ENCODE assay signal across 10 mouse cellular contexts in the genomic region with DNA sequence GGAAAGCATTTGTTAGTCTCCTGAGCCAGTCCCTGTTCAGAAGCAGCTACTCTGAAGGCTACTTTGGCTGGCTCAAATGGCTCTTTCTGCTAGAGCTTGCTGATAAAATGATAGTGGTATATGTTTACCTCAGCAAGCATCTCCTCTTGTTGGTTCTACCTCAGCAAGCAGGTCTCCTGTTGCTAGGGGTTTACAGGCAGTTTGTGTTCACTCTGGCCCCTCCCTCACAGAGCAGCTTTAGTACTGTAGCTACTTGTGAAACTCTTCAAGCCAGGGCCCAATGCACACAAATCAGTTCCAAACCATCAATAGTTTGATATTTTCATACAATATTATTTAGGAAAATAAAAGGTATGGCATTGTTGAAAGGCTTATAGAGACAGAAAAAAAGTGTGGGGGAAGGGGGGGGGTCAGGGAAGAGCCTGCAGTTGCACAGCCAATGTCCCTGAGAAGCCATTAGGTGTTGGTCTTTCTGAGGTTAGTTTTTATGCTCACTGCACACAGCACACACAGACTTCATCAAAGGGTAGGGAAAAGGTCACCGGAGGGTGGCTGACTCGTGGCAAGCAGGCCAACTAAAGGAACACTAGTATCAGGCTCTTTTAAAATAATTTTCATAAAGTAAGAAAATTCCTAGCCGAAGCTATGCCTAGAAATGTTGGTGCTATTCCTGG.
DNase-seq lines count a peak whose midpoint lies in the region; ATAC-seq lines count a peak whose summit lies in the region.
"Had no signal": no experiment of that assay in that cellular context is flagged by ENCODE, and none has a peak within 500 bp of the region (broad histone marks: within the 10 kb centered on the region; RNA-seq: fewer than 3 reads in every experiment).

No protein-coding gene starts in this region.

- 81% methylated on average over 3 of the region's 3 CpGs for WGBS in heart, embryonic 11.5 days (ENCODE audit: insufficient replicate concordance)
- WGBS in midbrain, embryonic 13.5 days: 60% methylated on average over 3 of the region's 3 CpGs
- 61% methylated on average over 3 of the region's 3 CpGs for WGBS in midbrain, embryonic 15.5 days
- 42% methylated on average over 3 of the region's 3 CpGs for WGBS in kidney, embryonic 14.5 days

- H3K9ac ChIP-seq in heart, embryonic 11.5 days (ENCODE audit: low read depth, low read length): 0 out of 2 replicates have a peak overlapping the region, but pooled peaks have one; percentile 34
- no peak overlapping the region for H3K9ac ChIP-seq in midbrain, embryonic 13.5 days (replicated peaks)
- H3K9ac ChIP-seq in midbrain, embryonic 15.5 days: no peak overlapping the region
- no peak overlapping the region for H3K9ac ChIP-seq in kidney, embryonic 14.5 days (ENCODE audit: low read depth, low read length)
- H3K9ac ChIP-seq: lung, embryonic 15.5 days had no signal

- no peak for DNase-seq in heart, postnatal 36 days
- DNase-seq in Muller cell, postnatal 12 days (ENCODE audit: inconsistent ontology term): no peak
- DNase-seq: adrenal gland, postnatal 25 days; spleen, adult 18-20 months had no signal

- H3K27ac ChIP-seq in heart, embryonic 11.5 days (ENCODE audit: low read depth, low read length): no peak overlapping the region
- 0 out of 2 replicates have a peak overlapping the region, but pooled peaks have one; percentile 14 for H3K27ac ChIP-seq in midbrain, embryonic 13.5 days
- no peak overlapping the region for H3K27ac ChIP-seq in midbrain, embryonic 15.5 days
- H3K27ac ChIP-seq in kidney, embryonic 14.5 days (ENCODE audit: low read depth, low read length): peak overlapping the region; percentile 30; the same call in 1 of the 2 replicates
- H3K27ac ChIP-seq: lung, embryonic 15.5 days had no signal

- no peak overlapping the region for H3K4me3 ChIP-seq in heart, embryonic 11.5 days (ENCODE audit: low read depth, low read length)
- H3K4me3 ChIP-seq in midbrain, embryonic 13.5 days (replicated peaks): no peak overlapping the region
- no peak overlapping the region for H3K4me3 ChIP-seq in midbrain, embryonic 15.5 days
- no peak overlapping the region for H3K4me3 ChIP-seq in kidney, embryonic 14.5 days (ENCODE audit: low read length)
- H3K4me3 ChIP-seq: lung, embryonic 15.5 days had no signal

- peaks cover 13% of the 10 kb centered on the region for H3K4me1 ChIP-seq in heart, embryonic 11.5 days (ENCODE audit: control insufficient read depth, insufficient read depth, low read length)
- H3K4me1 ChIP-seq in midbrain, embryonic 13.5 days (replicated peaks): peaks cover 15% of the 10 kb centered on the region
- peaks cover 4% of the 10 kb centered on the region; the same call in 1 of the 2 replicates for H3K4me1 ChIP-seq in midbrain, embryonic 15.5 days
- peaks cover 33% of the 10 kb centered on the region for H3K4me1 ChIP-seq in kidney, embryonic 14.5 days (ENCODE audit: control insufficient read depth, insufficient read depth, low read length)

- 0 out of 2 replicates have a peak, but pooled peaks have one; percentile 10 for ATAC-seq in heart, embryonic 11.5 days (replicated peaks; ENCODE audit: insufficient number of reproducible peaks, low FRiP score, low TSS enrichment)
- no peak for ATAC-seq in midbrain, embryonic 13.5 days
- no peak for ATAC-seq in midbrain, embryonic 15.5 days (replicated peaks)
- ATAC-seq in kidney, embryonic 14.5 days (ENCODE audit: low FRiP score, low TSS enrichment): peak; percentile 54; the same call in 1 of the 2 replicates
- no peak for ATAC-seq in megakaryocyte-erythroid progenitor cell, adult 5-6 weeks (replicated peaks; ENCODE audit: low FRiP score, low TSS enrichment, poor library complexity, severe bottlenecking)

- no peaks in the 10 kb centered on the region for H3K27me3 ChIP-seq in heart, embryonic 11.5 days (ENCODE audit: control insufficient read depth, insufficient read depth, low read length)
- H3K27me3 ChIP-seq in midbrain, embryonic 13.5 days: no peaks in the 10 kb centered on the region
- H3K27me3 ChIP-seq in midbrain, embryonic 15.5 days (replicated peaks): no peaks in the 10 kb centered on the region
- H3K27me3 ChIP-seq in kidney, embryonic 14.5 days (ENCODE audit: control insufficient read depth, insufficient read depth, low read length): no peaks in the 10 kb centered on the region
- H3K27me3 ChIP-seq: lung, embryonic 15.5 days had no signal

- intact Hi-C loops in heart, postnatal 36 days (cut with DNase I): no loop called here

- H3K4me2 ChIP-seq in heart, embryonic 11.5 days: no peak overlapping the region
- H3K4me2 ChIP-seq in midbrain, embryonic 13.5 days (replicated peaks): no peak overlapping the region
- H3K4me2 ChIP-seq in midbrain, embryonic 15.5 days: no peak overlapping the region
- no peak overlapping the region for H3K4me2 ChIP-seq in kidney, embryonic 14.5 days (replicated peaks; ENCODE audit: low read depth, low read length)
- H3K4me2 ChIP-seq: lung, embryonic 15.5 days had no signal

- H3K36me3 ChIP-seq in heart, embryonic 11.5 days (ENCODE audit: control insufficient read depth, insufficient read depth, low read length): no peaks in the 10 kb centered on the region
- H3K36me3 ChIP-seq in midbrain, embryonic 13.5 days: no peaks in the 10 kb centered on the region
- H3K36me3 ChIP-seq in midbrain, embryonic 15.5 days (replicated peaks): no peaks in the 10 kb centered on the region
- no peaks in the 10 kb centered on the region for H3K36me3 ChIP-seq in kidney, embryonic 14.5 days (ENCODE audit: control insufficient read depth, insufficient read depth, low read length)
- H3K36me3 ChIP-seq: lung, embryonic 15.5 days had no signal

- H3K9me3 ChIP-seq in heart, embryonic 11.5 days (replicated peaks; ENCODE audit: control insufficient read depth, low read length): no peaks in the 10 kb centered on the region
- H3K9me3 ChIP-seq in midbrain, embryonic 13.5 days: no peaks in the 10 kb centered on the region
- no peaks in the 10 kb centered on the region for H3K9me3 ChIP-seq in midbrain, embryonic 15.5 days
- no peaks in the 10 kb centered on the region for H3K9me3 ChIP-seq in kidney, embryonic 14.5 days (ENCODE audit: control insufficient read depth, low read length)
- H3K9me3 ChIP-seq: lung, embryonic 15.5 days had no signal

Comparison
In these comparisons a context has a peak if more than half of its experiments do, and no peak if none do; other contexts are left out.
1. H3K27ac ChIP-seq: peak in midbrain, embryonic 13.5 days (single experiment) and kidney, embryonic 14.5 days (single experiment); none in heart, embryonic 11.5 days (single experiment) and midbrain, embryonic 15.5 days (single experiment).
2. ATAC-seq: peak in heart, embryonic 11.5 days (single experiment) and kidney, embryonic 14.5 days (single experiment); none in midbrain, embryonic 13.5 days (single experiment), midbrain, embryonic 15.5 days (single experiment) and megakaryocyte-erythroid progenitor cell, adult 5-6 weeks (single experiment).